Mouse (Mus musculus): ENCODE data around the gene Pctp.

Pctp gene

GRCm38 (mm10) chr11:90007791-90008531, 5.3 kb upstream of the Pctp start:
- DNase-seq (ENCODE audit: low spot score), result no peak

- DNase-seq (ENCODE audit: low spot score), result no peak
Observed at GRCm38 (mm10) chr11:90006111-90006510, 3.4 kb upstream of the Pctp start.

GRCm38 (mm10) chr11:90003386-90003785, 692 bp upstream of the Pctp start:
- DNase-seq (ENCODE audit: low spot score), result no peak

- DNase-seq (ENCODE audit: low spot score), result no peak
Observed at GRCm38 (mm10) chr11:90002987-90003348, 274 bp upstream of the Pctp start.

GRCm38 (mm10) chr11:90001396-90002230, 1.1 kb downstream of the Pctp start:
- no peak for DNase-seq (ENCODE audit: low spot score)

GRCm38 (mm10) chr11:90000666-90001065, 2.0 kb downstream of the Pctp start:
- no peak for DNase-seq (ENCODE audit: low spot score)

GRCm38 (mm10) chr11:89998996-89999770, 3.5 kb downstream of the Pctp start:
- no peak for DNase-seq (ENCODE audit: low spot score)

- no peak for DNase-seq (ENCODE audit: low spot score)
Observed at GRCm38 (mm10) chr11:89996856-89997255, 5.8 kb downstream of the Pctp start.

- DNase-seq (ENCODE audit: low spot score), result no peak
Observed at GRCm38 (mm10) chr11:89996406-89996805, 6.3 kb downstream of the Pctp start.

GRCm38 (mm10) chr11:89995596-89995995, 7.1 kb downstream of the Pctp start:
- DNase-seq (ENCODE audit: low spot score), result no peak

- DNase-seq (ENCODE audit: low spot score), result no peak
Observed at GRCm38 (mm10) chr11:89994706-89995105, 8.0 kb downstream of the Pctp start.

GRCm38 (mm10) chr11:89991661-89992060, 11.0 kb downstream of the Pctp start:
- no peak for DNase-seq (ENCODE audit: low spot score)

GRCm38 (mm10) chr11:89988936-89989589, 13.6 kb downstream of the Pctp start:
- DNase-seq (ENCODE audit: low spot score), result peak; percentile 41

- no peak for DNase-seq (ENCODE audit: low spot score)
Observed at GRCm38 (mm10) chr11:89986516-89986915, 16.2 kb downstream of the Pctp start.

GRCm38 (mm10) chr11:89985200-89986187, 17.2 kb downstream of the Pctp start:
- DNase-seq (ENCODE audit: low spot score), result no peak

- no peak for DNase-seq (ENCODE audit: low spot score)
Observed at GRCm38 (mm10) chr11:89984436-89984835, 18.3 kb downstream of the Pctp start.

GRCm38 (mm10) chr11:89982918-89983317, 19.8 kb downstream of the Pctp start:
- DNase-seq (ENCODE audit: low spot score), result no peak

GRCm38 (mm10) chr11:89980106-89980505, 22.6 kb downstream of the Pctp start:
- no peak for DNase-seq (ENCODE audit: low spot score)

GRCm38 (mm10) chr11:89978914-89979818, 23.5 kb downstream of the Pctp start:
- no peak for DNase-seq (ENCODE audit: low spot score)

GRCm38 (mm10) chr11:89978353-89978831, 24.3 kb downstream of the Pctp start:
- no peak for DNase-seq (ENCODE audit: low spot score)

All from c-Kit-positive CD71-positive TER-119-positive erythroid progenitor cells, embryonic 14.5 days (primary cell).